12 mouse cellular contexts compared by ENCODE assay signal in the genomic region with DNA sequence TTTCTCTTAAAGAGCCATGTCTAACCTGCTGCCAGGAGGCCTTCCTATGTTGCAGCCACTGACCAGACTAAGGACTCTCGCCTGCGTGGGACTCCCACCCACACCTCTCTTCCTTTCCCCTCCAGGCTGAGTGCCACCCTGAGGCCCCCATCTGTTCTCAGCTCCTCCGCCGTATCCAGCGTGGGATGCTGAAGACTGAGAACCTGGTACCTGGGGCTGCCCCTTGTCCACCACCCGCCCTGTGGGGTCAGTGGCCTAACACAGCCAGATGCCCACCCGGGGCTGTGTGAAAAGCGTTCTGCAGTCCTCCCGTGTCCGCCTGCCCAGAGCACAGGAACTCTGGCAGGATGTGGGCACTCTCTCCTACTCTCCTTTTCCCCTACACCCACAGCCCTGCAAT.
"Had no signal": no experiment of that assay in that cellular context is flagged by ENCODE, and none has a peak within 500 bp of the region (broad histone marks: within the 10 kb centered on the region; RNA-seq: fewer than 3 reads in every experiment).

No protein-coding gene starts in this region.

- H3K9me3 ChIP-seq: limb, embryonic 12.5 days; liver, embryonic 15.5 days; midbrain, embryonic 15.5 days had no signal

- H3K4me3 ChIP-seq: layer of hippocampus, adult 2 months; limb, embryonic 12.5 days; liver, embryonic 15.5 days; midbrain, embryonic 15.5 days had no signal

- DNase-seq: kidney, postnatal 10 days; kidney, postnatal 4 days; lung, adult 2 months; lung, postnatal 36 days; right cerebral cortex, postnatal 25 days; thymus, postnatal 14 days had no signal

- H3K27me3 ChIP-seq: limb, embryonic 12.5 days; liver, embryonic 15.5 days; midbrain, embryonic 15.5 days had no signal

- H3K4me2 ChIP-seq: limb, embryonic 12.5 days; liver, embryonic 15.5 days; midbrain, embryonic 15.5 days had no signal

- H3K4me1 ChIP-seq: limb, embryonic 12.5 days; midbrain, embryonic 15.5 days had no signal

- ATAC-seq: lung, postnatal 0 days; midbrain, embryonic 15.5 days had no signal

- H3K27ac ChIP-seq: layer of hippocampus, adult 2 months; limb, embryonic 12.5 days; liver, embryonic 15.5 days; midbrain, embryonic 15.5 days; stomach, postnatal 0 days had no signal

- H3K9ac ChIP-seq: limb, embryonic 12.5 days; liver, embryonic 15.5 days; midbrain, embryonic 15.5 days had no signal

- H3K36me3 ChIP-seq: midbrain, embryonic 15.5 days had no signal
